Mouse (Mus musculus) c-Kit-negative CD71-positive TER-119-positive erythroid progenitor cells, embryonic 14.5 days (primary cell): ENCODE measurements around the gene Mslnl.
"Not testable (repeated sequence)": the region's sequence is repeated elsewhere in the genome, so short reads cannot be mapped to it uniquely, and the experiment has no call there.

Experiments
- DNase-seq: peaks from one replicate; pipeline ENCODE4 v3.0.0-alpha.2; 2013; ENCODE audit warnings: low read depth, low spot score

Gene Mslnl

GRCm38 (mm10) chr17:25735745-25736144 is at the start of gene Mslnl:
TSS of gene Mslnl (plus strand) at chr17:25736042.
- DNase-seq, result no peak

GRCm38 (mm10) chr17:25686323-25686722 is 49.5 kb upstream of the Mslnl start:
- no peak for DNase-seq

- DNase-seq, result no peak
Observed at GRCm38 (mm10) chr17:25688922-25689321, 46.9 kb upstream of the Mslnl start.

- DNase-seq, result no peak
Observed at GRCm38 (mm10) chr17:25696263-25696662, 39.6 kb upstream of the Mslnl start.

- peak; percentile 52 for DNase-seq
Observed at GRCm38 (mm10) chr17:25698446-25698845, 37.4 kb upstream of the Mslnl start.

GRCm38 (mm10) chr17:25700863-25701496 is 34.9 kb upstream of the Mslnl start:
- DNase-seq, result no peak

GRCm38 (mm10) chr17:25709994-25710393 is 25.8 kb upstream of the Mslnl start:
- no peak for DNase-seq

- DNase-seq, result no peak
Observed at GRCm38 (mm10) chr17:25711136-25711535, 24.7 kb upstream of the Mslnl start.

GRCm38 (mm10) chr17:25715627-25716026 is 20.2 kb upstream of the Mslnl start:
- no peak for DNase-seq

- no peak for DNase-seq
Observed at GRCm38 (mm10) chr17:25716130-25716529, 19.7 kb upstream of the Mslnl start.

GRCm38 (mm10) chr17:25716711-25717637 is 18.9 kb upstream of the Mslnl start, which contains the start of gene Gng13:
TSS of gene Gng13 (plus strand) at chr17:25717171.
- DNase-seq, result no peak

GRCm38 (mm10) chr17:25717691-25718090 is 18.2 kb upstream of the Mslnl start:
- DNase-seq, result no peak

GRCm38 (mm10) chr17:25721476-25721875 is 14.4 kb upstream of the Mslnl start:
- no peak for DNase-seq

GRCm38 (mm10) chr17:25723470-25723869 is 12.4 kb upstream of the Mslnl start:
- no peak for DNase-seq

GRCm38 (mm10) chr17:25723919-25724318 is 11.9 kb upstream of the Mslnl start:
- DNase-seq, result no peak

- no peak for DNase-seq
Observed at GRCm38 (mm10) chr17:25725264-25725663, 10.6 kb upstream of the Mslnl start.

- DNase-seq, result peak; percentile 100
Observed at GRCm38 (mm10) chr17:25727265-25728008, 8.4 kb upstream of the Mslnl start, which contains the start of the genes Chtf18 and Rpusd1. TSS of gene Chtf18 (minus strand) at chr17:25727419. TSS of gene Rpusd1 (plus strand) at chr17:25727670.

GRCm38 (mm10) chr17:25728009-25728270 is 7.9 kb upstream of the Mslnl start:
- DNase-seq, result no peak

- DNase-seq, result peak; percentile 64
Observed at GRCm38 (mm10) chr17:25732082-25732481, 3.8 kb upstream of the Mslnl start.

- no peak for DNase-seq
Observed at GRCm38 (mm10) chr17:25735246-25735645, 596 bp upstream of the Mslnl start.

GRCm38 (mm10) chr17:25738861-25739260 is 3.0 kb downstream of the Mslnl start:
- no peak for DNase-seq

GRCm38 (mm10) chr17:25741471-25741870 is 5.6 kb downstream of the Mslnl start:
- not testable (repeated sequence) for DNase-seq
